Mouse (Mus musculus) megakaryocyte-erythroid progenitor cell, adult 5-6 weeks (primary cell): ENCODE results near the gene Dmxl2. TPM values are rescaled to one million over a fixed set of nuclear protein-coding genes. Genes with fewer than 3 reads are reported as not detected.

Experiments
- ATAC-seq: replicated peaks from 2 replicates; pipeline ENCODE4 v1.8.0; 2016; ENCODE audit warnings: mild to moderate bottlenecking, inconsistent platforms; ENCODE audit not compliant: severe bottlenecking, poor library complexity, low FRiP score, low TSS enrichment
- total RNA-seq, 2 experiments: library from RNA; stranded (forward) in 1 of 2; stranded (reverse) in 1 of 2; fragments of 200-1000, 215-1000 nt in 1 of 2; fragments of >200 nt in 1 of 2; fragmentation: Nextera tagmentation in 1 of 2; gene quantifications; 2 replicates each; pipeline ENCODE4 v1.2.3; 2014 to 2017

Gene Dmxl2
- total RNA-seq, 2 experiments from 2014 or later: 0.26 to 2.6 TPM

GRCm38 (mm10) chr9:54502111-54502495, 677 bp upstream of the Dmxl2 start:
- ATAC-seq: no peak

GRCm38 (mm10) chr9:54500832-54501452, 484 bp downstream of the Dmxl2 start:
- peak; percentile 32; the same call in 1 of the 2 replicates for ATAC-seq

GRCm38 (mm10) chr9:54499791-54500190, 1.6 kb downstream of the Dmxl2 start:
- no peak for ATAC-seq

GRCm38 (mm10) chr9:54499291-54499690, 2.1 kb downstream of the Dmxl2 start:
- ATAC-seq: no peak

- ATAC-seq: no peak
Measured at GRCm38 (mm10) chr9:54490431-54490830, 11.0 kb downstream of the Dmxl2 start.

GRCm38 (mm10) chr9:54489599-54489998, 11.8 kb downstream of the Dmxl2 start:
- no peak for ATAC-seq

- ATAC-seq: no peak
Measured at GRCm38 (mm10) chr9:54484927-54485326, 16.5 kb downstream of the Dmxl2 start.

- ATAC-seq: peak; percentile 88
Measured at GRCm38 (mm10) chr9:54483215-54483614, 18.2 kb downstream of the Dmxl2 start.

- no peak for ATAC-seq
Measured at GRCm38 (mm10) chr9:54482763-54483162, 18.7 kb downstream of the Dmxl2 start.

GRCm38 (mm10) chr9:54479054-54479453, 22.4 kb downstream of the Dmxl2 start:
- ATAC-seq: no peak

GRCm38 (mm10) chr9:54478117-54478516, 23.3 kb downstream of the Dmxl2 start:
- ATAC-seq: no peak

GRCm38 (mm10) chr9:54474546-54474945, 26.9 kb downstream of the Dmxl2 start:
- ATAC-seq: 0 out of 2 replicates have a peak, but pooled peaks have one; percentile 67

- no peak for ATAC-seq
Measured at GRCm38 (mm10) chr9:54474031-54474430, 27.4 kb downstream of the Dmxl2 start.

GRCm38 (mm10) chr9:54472784-54473183, 28.6 kb downstream of the Dmxl2 start:
- 0 out of 2 replicates have a peak, but pooled peaks have one; percentile 22 for ATAC-seq

GRCm38 (mm10) chr9:54469339-54469738, 32.1 kb downstream of the Dmxl2 start:
- ATAC-seq: no peak

- ATAC-seq: no peak
Measured at GRCm38 (mm10) chr9:54467433-54467933, 33.9 kb downstream of the Dmxl2 start.

- no peak for ATAC-seq
Measured at GRCm38 (mm10) chr9:54463483-54464054, 37.9 kb downstream of the Dmxl2 start.

GRCm38 (mm10) chr9:54439015-54439414, 62.4 kb downstream of the Dmxl2 start:
- ATAC-seq: no peak

GRCm38 (mm10) chr9:54438246-54438645, 63.2 kb downstream of the Dmxl2 start:
- ATAC-seq: 0 out of 2 replicates have a peak, but pooled peaks have one; percentile 47

GRCm38 (mm10) chr9:54416238-54416637, 85.2 kb downstream of the Dmxl2 start:
- ATAC-seq: 0 out of 2 replicates have a peak, but pooled peaks have one; percentile 68

- ATAC-seq: no peak
Measured at GRCm38 (mm10) chr9:54356756-54357155, 144.7 kb downstream of the Dmxl2 start.
